Mouse (Mus musculus): Measurements from ENCODE around the gene Nat8f6.
"Not testable (repeated sequence)": the region's sequence is repeated elsewhere in the genome, so short reads cannot be mapped to it uniquely, and the experiment has no call there.

Gene Nat8f6

GRCm38 (mm10) chr6:85820837-85821236 is at the start of gene Nat8f6, which contains the start of gene Nat8f5:
Gene Nat8f6 (minus strand): TSS chr6:85820954.
Gene Nat8f5 (minus strand): TSS chr6:85820972.
- DNase-seq (ENCODE audit: low read depth, low spot score) = no peak

- DNase-seq (ENCODE audit: low read depth, low spot score) = not testable (repeated sequence)
These were observed 48.3 kb upstream of the Nat8f6 start, which contains the start of gene Nat8f2 for GRCm38 (mm10) chr6:85869006-85869405. Gene Nat8f2 (minus strand): TSS chr6:85869158.

GRCm38 (mm10) chr6:85867726-85868690 is 47.3 kb upstream of the Nat8f6 start:
- no peak for DNase-seq (ENCODE audit: low read depth, low spot score)

- not testable (repeated sequence) for DNase-seq (ENCODE audit: low read depth, low spot score)
These were observed 46.2 kb upstream of the Nat8f6 start for GRCm38 (mm10) chr6:85866995-85867394.

GRCm38 (mm10) chr6:85866166-85866565 is 45.4 kb upstream of the Nat8f6 start:
- DNase-seq (ENCODE audit: low read depth, low spot score) = not testable (repeated sequence)

- not testable (repeated sequence) for DNase-seq (ENCODE audit: low read depth, low spot score)
These were observed 44.3 kb upstream of the Nat8f6 start for GRCm38 (mm10) chr6:85864900-85865639.

GRCm38 (mm10) chr6:85863840-85864239 is 43.1 kb upstream of the Nat8f6 start:
- DNase-seq (ENCODE audit: low read depth, low spot score) = no peak

GRCm38 (mm10) chr6:85863136-85863535 is 42.4 kb upstream of the Nat8f6 start:
- DNase-seq (ENCODE audit: low read depth, low spot score) = no peak

GRCm38 (mm10) chr6:85862565-85862964 is 41.8 kb upstream of the Nat8f6 start:
- DNase-seq (ENCODE audit: low read depth, low spot score) = no peak

- no peak for DNase-seq (ENCODE audit: low read depth, low spot score)
These were observed 40.5 kb upstream of the Nat8f6 start for GRCm38 (mm10) chr6:85861247-85861646.

GRCm38 (mm10) chr6:85856194-85856678 is 35.5 kb upstream of the Nat8f6 start:
- DNase-seq (ENCODE audit: low read depth, low spot score) = no peak

GRCm38 (mm10) chr6:85853481-85853880 is 32.7 kb upstream of the Nat8f6 start:
- DNase-seq (ENCODE audit: low read depth, low spot score) = no peak

GRCm38 (mm10) chr6:85851062-85851773 is 30.5 kb upstream of the Nat8f6 start:
- DNase-seq (ENCODE audit: low read depth, low spot score) = no peak

- DNase-seq (ENCODE audit: low read depth, low spot score) = peak; percentile 80
These were observed 28.5 kb upstream of the Nat8f6 start for GRCm38 (mm10) chr6:85849240-85849639.

GRCm38 (mm10) chr6:85848140-85848539 is 27.4 kb upstream of the Nat8f6 start:
- DNase-seq (ENCODE audit: low read depth, low spot score) = peak; percentile 38

GRCm38 (mm10) chr6:85846921-85847320 is 26.2 kb upstream of the Nat8f6 start:
- no peak for DNase-seq (ENCODE audit: low read depth, low spot score)

GRCm38 (mm10) chr6:85843677-85844458 is 23.1 kb upstream of the Nat8f6 start:
- DNase-seq (ENCODE audit: low read depth, low spot score) = peak; percentile 79

GRCm38 (mm10) chr6:85839982-85840381 is 19.2 kb upstream of the Nat8f6 start:
- no peak for DNase-seq (ENCODE audit: low read depth, low spot score)

- DNase-seq (ENCODE audit: low read depth, low spot score) = no peak
These were observed 17.9 kb upstream of the Nat8f6 start for GRCm38 (mm10) chr6:85838674-85839073.

GRCm38 (mm10) chr6:85837307-85837706 is 16.6 kb upstream of the Nat8f6 start:
- DNase-seq (ENCODE audit: low read depth, low spot score) = peak; percentile 49

- peak; percentile 55 for DNase-seq (ENCODE audit: low read depth, low spot score)
These were observed 16.1 kb upstream of the Nat8f6 start for GRCm38 (mm10) chr6:85836827-85837226.

Measured in R1 (cell line).